Mouse (Mus musculus) heart, adult 8-10 months (tissue): ENCODE results near the gene Rpl36a-ps1. TPM values are rescaled to one million over a fixed set of nuclear protein-coding genes. Genes with fewer than 3 reads are reported as not detected.
A peak's percentile ranks its signal among the peaks of the same experiment; 100 is the strongest.

Experiments used
- DNase-seq: peaks from one replicate; pipeline ENCODE4 v3.0.0; 2022; ENCODE audit warnings: low spot score
- total RNA-seq, 4 experiments: library from RNA; stranded (reverse); gene quantifications; 2 replicates each; pipeline ENCODE4 v1.2.4; 2022

The Rpl36a-ps1 gene
- total RNA-seq, 4 experiments from 2014 or later = 1.6 to 2.4 (median 2.2) TPM; not detected in 1

DNA sequence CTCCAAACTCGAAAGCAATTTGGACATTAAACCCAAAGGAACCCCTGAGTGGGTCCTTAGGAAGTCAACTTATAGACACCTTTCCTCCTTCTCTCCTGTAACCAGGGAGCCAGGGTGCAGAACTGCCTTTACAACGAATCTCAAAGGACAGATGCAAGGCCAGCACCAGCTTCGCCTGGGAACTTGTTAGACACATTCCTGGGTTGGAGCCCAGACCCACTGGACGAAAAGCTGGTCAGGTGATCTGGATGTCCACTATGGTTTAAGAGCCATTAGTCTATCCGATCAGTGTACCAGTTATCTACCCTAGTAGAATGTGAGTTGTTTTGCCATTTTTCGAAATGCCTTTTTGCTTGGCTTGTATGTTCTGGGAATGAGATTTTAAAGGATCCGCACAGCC, 41.7 kb downstream of the Rpl36a-ps1 start:
- DNase-seq = peak; percentile 9

DNA sequence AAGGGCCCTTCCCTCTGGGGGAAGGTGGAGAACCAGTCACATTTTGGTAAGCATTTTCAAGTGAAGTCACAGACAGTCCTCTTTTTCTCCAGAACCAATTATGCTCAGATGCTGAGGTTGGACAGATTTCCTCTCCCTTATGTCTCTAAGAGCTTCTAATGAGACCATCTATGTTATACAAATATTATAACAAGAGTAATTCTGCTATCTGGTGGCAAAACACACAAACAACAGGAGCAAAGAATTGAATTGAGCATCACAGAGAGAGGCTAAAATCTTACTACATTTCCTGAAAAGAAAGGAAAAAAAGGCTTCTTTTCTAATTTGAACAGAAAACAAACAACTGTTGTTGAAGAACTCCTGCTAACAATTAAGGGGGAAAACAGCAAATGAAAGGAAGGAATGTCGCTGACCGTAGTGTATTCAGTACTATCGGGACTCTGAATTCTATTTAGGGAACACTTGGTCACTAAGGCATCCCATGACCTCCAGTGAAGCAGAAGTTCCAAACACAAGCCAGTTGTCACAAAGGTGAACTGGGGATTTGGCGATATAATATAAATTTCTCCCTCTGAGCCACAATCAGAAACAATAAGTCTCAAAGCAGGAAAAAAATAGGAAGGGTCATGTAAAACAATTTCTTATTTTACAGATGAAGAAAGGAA, 42.4 kb downstream of the Rpl36a-ps1 start:
- peak; percentile 14 for DNase-seq

Other genes starting within 250 kb of the Rpl36a-ps1 start
- 10 to 100 TPM; 39.2 to 45.9 (median 42.5) TPM for gene Mzt1, start 51.8 kb upstream of the Rpl36a-ps1 start, total RNA-seq
- 1 to 10 TPM in 1 of 4 experiments, under 1 TPM in 3; 0.46 to 1.2 (median 0.69) TPM for gene Bora, start 51.9 kb upstream of the Rpl36a-ps1 start, total RNA-seq
- 1 to 10 TPM; 6.2 to 7.8 (median 7.3) TPM for gene Pibf1, start 105.1 kb upstream of the Rpl36a-ps1 start, total RNA-seq
- gene Dis3, start 105.5 kb upstream of the Rpl36a-ps1 start, total RNA-seq = 10 to 100 TPM in 1 of 4 experiments, 1 to 10 TPM in 3; 8.7 to 11.0 (median 9.6) TPM